Mouse (Mus musculus) CH12.LX (cell line): ENCODE measurements around the gene Myrf.

Source experiments
- CTCF ChIP-seq, 2 experiments: IDR thresholded peaks in 1 of 2; conservative IDR thresholded peaks in 1 of 2; 2 replicates each; pipeline ENCODE4 v1.5.1; 2011 to 2012; ENCODE audit warnings: low read depth in 2 of 2, low read length in 2 of 2, improper control_type of control experiment in 1 of 2, inconsistent platforms in 1 of 2, mild to moderate bottlenecking in 1 of 2, moderate library complexity in 1 of 2
- EP300 ChIP-seq: IDR thresholded peaks from 2 replicates; pipeline ENCODE4 v1.6.1; 2011; ENCODE audit warnings: low read length, improper control_type of control experiment
- MAZ ChIP-seq: IDR thresholded peaks from 2 replicates; pipeline ENCODE4 v1.6.1; 2012; ENCODE audit warnings: low read depth, mild to moderate bottlenecking, inconsistent platforms, low read length, improper control_type of control experiment, moderate library complexity
- NRF1 ChIP-seq: IDR thresholded peaks from 2 replicates; pipeline ENCODE4 v1.6.1; 2014; ENCODE audit warnings: low read depth, mild to moderate bottlenecking, inconsistent platforms, low read length, improper control_type of control experiment, moderate library complexity
- POLR2AphosphoS2 ChIP-seq: IDR thresholded peaks from 2 replicates; pipeline ENCODE4 v1.6.1; 2011; ENCODE audit warnings: low read depth, low read length, improper control_type of control experiment
- SMC3 ChIP-seq: IDR thresholded peaks from 2 replicates; pipeline ENCODE4 v1.6.1; 2011; ENCODE audit warnings: low read depth, low read length, improper control_type of control experiment

DNA sequence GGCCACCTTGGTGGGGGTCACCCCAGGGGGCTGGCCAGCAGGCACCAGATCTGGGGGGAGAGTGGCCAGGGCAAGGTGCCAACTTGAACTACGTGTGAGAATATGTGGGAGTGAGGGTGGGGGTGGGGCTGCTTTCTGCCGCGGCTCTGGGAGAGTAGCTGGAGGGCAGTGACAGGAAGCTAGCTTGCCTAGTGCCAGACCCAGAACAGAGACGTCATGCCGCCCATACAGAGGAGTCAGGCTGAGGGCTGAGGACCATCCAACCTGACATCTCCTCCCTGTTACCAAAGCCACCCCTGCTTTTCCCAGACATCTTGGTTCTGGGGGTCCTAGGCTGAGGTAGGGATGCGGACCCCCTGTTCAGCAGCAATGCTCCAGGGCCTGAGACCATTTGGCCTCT lies 6.6 kb upstream of the Myrf start:
- no peak for TF ChIP-seq CTCF (conservative IDR thresholded peaks at IDR 0.05 in 1 of 2, IDR thresholded peaks at IDR 0.05 in 1 of 2; ENCODE audit: low read depth in 2 of 2, low read length in 2 of 2)
- no peak for TF ChIP-seq EP300
- TF ChIP-seq SMC3, result no peak
- TF ChIP-seq POLR2AphosphoS2, result no peak
- no peak for TF ChIP-seq MAZ
- TF ChIP-seq NRF1, result no peak
